Mouse (Mus musculus) heart, postnatal 14 days (tissue): ENCODE measurements around the gene Pla2g5. TPM values are rescaled to one million over a fixed set of nuclear protein-coding genes. Genes with fewer than 3 reads are reported as not detected.

ENCODE experiments used
- DNase-seq, 2 experiments: peaks; one replicate each; pipeline ENCODE4 v3.0.0; 2021 to 2022
- intact Hi-C: fragments of 180-260 bp; cut with DNase I; formaldehyde crosslinking; loops from one replicate; pipeline ENCODE4 v1.15.1; 2025
- total RNA-seq, 2 experiments: library from RNA; stranded (reverse); gene quantifications; 2 replicates each; pipeline ENCODE4 v1.2.3; 2021

Gene Pla2g5
- total RNA-seq, 2 experiments from 2014 or later = 22.4 to 30.4 TPM

DNA sequence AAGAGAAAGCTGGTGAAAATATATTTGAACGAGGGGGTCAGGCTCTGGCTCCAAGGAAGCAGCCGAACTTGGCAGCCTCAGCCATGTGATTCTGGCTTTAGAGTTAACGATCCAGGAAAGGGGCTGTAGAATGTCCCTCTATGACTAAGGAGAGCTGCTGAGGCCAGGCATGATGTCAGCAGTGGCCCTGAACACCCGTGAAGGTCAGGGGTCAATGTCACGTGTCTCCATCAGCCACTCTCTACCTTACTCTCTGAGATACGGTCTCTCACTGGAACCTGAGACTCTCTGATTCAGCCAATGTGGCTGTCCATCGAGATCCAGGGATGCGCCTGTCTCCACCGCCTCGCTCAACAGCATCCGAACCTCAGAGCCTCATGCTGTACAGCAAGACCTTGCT is 60.4 kb downstream of the Pla2g5 start:
- intact Hi-C loops = no loop called here
- DNase-seq = no peak

DNA sequence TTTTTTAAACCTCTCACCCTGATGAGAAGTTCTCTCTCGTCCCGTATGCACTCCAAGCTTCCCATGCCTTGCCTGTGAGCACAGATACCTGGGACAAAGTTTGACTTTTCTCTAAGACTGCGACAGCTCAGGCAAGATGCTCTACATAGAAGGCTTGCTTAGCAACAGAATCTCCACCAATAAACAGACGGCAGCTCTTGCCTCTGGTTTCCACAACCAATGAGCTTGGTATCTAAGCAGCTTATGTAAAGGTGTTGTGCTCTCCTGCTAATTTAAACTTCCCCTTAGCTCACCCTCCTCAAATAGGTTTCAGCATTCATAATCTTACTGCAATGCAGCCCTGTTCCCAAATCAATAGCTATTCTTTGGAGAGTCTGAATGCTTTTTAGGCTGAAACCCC is 61.7 kb downstream of the Pla2g5 start:
- intact Hi-C loops = no loop called here
- no peak for DNase-seq

DNA sequence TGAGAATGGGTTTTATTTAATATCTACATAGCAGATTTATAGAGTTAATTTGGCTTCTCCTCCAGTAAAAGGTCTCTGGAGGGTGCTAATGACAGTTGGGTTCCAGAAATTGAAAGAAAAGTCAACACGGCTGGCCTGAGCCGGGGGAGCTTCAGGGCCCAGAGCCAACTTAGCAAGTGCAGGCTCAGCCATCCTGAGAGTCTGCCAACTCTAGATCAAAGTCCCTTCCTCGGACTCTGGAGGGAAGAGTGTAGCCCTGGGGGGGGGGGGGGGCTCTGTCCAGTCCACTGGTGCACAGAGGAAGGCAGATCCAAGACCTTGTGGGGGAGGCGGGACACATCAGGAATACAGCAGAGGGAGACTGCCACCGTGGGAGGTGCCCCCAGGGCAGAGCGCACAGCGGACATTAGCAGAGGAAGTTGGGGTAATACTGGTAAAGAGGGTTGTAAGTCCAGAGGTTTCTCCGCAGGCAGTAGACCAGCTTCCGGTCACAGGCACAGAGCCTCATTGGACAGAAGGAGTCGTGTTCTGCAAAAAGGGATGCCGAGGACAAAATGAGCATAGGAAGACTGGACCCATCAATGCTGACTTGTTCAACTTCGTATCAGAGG is 63.0 kb downstream of the Pla2g5 start:
- peak in 1 of 2 experiments; percentile 29 for DNase-seq
- intact Hi-C loops = no loop called here

DNA sequence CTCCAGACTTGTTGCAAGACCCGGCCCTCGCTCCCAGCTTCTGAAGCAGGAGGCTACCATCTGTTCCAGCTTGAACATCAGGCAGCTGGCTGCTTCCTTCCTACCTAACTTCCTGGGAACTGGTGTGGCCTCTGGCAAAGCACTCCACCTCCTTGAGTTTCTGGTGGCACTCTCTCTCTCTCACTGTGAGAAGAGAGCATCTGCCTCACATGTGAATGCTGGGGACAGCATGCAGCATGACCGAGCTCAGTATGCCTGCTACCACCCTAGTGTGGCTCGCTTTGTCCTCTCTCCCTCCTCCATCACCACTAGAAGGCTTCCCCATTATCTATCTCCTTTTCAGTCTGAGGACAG is 66.1 kb downstream of the Pla2g5 start:
- intact Hi-C loops = no loop called here
- no peak for DNase-seq

DNA sequence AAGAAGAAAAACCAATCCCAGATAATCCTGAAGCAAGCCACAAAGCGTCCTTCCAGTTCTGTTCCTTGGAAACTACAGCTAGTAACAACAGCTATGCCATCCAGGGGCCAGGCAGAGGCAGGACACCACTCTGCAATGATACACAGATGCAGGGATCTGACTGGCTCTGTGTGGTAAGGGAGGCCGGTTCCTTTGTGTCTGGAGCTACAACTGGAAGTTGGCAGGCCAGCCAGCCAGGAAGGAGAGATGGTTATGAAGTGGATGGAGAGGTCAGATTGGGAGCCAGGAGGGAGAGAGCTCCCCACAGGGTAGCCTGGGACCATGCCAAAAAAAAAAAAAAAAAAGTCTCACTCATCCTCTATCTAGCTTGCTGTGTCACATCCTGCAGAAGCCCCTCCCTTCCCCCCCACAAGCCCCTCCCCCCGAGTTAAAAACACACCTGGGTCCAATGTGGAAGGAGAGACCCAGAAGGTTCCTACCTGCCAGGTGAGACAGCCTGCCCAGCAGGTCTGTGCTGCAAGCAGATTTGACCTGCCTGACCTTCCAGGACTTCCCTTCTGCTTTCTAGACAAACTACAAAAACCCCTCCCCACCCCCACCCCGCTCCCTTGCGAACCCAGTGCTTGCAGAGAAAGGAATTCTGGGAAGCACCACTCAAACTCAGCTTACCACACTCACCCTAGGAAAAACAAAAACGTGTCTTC is 66.6 kb downstream of the Pla2g5 start:
- no peak for DNase-seq
- intact Hi-C loops = no loop called here

DNA sequence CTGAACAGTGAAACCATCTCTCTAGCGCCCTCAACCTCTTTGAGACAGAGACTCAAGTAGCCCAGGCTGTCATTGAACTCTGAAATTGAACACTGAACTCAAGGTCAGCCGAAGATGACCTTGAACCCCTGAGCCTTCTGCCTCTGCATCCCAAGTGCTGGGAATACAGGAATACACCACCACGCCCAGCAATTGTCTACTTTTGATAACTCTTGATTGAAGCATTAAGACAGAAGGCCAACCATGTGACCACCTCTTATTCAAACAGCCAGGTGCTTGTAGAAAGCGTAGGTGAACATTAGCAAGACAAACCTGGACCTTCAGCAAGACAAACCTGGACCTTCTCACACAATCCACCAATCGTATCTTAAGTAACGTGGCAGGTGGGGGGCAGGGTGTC is 68.9 kb downstream of the Pla2g5 start:
- DNase-seq = no peak
- intact Hi-C loops = loop anchor here (2.0 kb wide), 1 partner anchor 86 kb away; no protein-coding TSS in a partner anchor

DNA sequence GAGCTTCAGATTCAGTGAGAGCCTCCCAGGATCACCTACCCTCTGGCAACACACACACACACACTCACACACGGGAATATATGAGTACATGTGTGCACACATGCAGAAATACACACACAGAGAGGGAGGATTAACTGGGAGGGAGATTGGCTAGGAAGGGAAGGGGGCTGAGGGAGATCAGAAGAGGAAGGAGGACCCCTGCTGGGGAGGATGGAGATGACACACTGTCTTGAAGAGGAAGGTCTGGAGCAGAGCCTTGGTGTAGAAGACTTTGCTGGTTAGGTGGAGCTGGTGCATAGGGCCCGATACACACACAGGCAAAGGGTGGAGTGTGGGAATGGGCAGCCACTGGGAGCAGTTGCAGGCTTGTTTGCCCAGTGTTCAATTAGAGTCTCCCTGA is 70.0 kb downstream of the Pla2g5 start:
- DNase-seq = peak; percentile 34 to 59
- intact Hi-C loops = loop anchor here (2.0 kb wide), 1 partner anchor 44 kb away; no protein-coding TSS in a partner anchor

DNA sequence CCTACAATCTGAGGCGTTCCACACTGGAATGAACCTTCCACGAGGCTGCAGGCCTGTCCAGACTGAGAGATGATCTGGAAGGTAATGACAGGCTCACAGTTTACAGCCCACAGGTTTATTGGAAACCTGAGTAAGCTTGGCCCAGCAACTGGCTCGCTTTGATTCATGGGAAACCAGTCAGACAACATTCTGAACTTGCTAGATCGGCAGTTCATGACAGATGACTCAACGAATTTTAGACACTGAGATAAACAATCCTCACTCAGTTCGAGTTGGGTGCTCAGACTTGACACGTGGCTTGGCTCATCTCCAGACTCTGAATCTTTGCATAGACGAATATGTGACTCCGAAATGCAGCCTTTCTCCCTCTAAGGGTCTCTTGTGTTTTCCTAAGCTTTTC is 70.7 kb downstream of the Pla2g5 start:
- DNase-seq = no peak
- intact Hi-C loops = loop anchor here (2.0 kb wide), 1 partner anchor 44 kb away; no protein-coding TSS in a partner anchor

DNA sequence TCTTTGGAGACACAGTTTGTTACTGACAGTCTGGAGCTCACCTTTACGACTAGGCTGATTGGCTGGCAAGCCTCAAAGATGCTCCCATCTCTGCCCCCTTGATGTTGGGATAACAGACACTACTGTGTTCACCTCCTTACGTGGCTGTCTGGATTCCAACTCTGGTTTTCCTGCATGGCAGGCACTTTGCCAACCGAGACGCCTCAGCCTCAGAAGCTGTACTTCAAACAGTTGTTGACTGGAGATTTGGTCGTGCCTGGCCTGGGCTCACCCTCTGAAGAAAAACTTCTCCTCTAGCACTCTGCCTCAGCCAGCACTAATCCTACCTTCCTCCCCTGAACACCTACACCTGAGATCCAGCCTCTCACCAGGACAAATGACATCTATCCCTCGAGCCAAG is 71.8 kb downstream of the Pla2g5 start:
- DNase-seq = no peak
- intact Hi-C loops = no loop called here

DNA sequence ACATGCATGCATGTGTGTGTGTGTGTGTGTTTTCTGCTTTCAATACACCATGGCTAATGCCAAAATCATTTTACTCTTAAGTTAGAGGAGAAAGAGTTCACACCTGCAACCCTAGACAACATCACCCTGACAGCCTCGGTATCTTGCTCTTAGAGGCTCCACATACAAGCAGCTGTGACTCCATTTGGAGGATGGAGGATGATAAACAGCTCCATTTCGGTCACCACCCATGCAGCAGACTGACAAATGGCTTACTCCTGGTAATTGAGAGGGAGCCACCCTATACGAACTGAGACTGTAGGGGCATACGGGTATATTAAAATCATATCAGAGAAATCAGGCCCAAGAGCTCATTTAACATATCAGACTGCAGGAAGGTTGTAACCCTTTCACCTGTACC is 74.9 kb downstream of the Pla2g5 start:
- DNase-seq = no peak

DNA sequence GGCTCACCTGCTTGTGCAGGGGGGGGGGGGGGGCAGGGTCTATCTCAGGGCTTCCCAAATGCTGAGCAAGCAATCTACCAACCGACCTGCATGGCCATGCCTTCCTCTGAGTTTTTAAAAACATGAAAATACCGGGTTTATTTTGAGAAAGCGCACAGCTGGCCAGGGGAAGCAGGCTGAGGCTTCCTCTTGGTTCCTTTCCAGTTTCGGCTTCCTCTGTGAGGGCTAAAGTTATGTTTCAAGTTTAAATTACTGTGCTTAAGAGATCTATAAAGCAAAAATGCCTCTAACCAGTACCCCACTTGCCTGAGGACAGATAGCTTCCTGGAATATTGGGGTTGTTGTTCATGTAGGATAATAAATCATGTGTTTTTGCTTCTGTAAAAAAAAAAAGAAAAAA is 77.1 kb downstream of the Pla2g5 start:
- intact Hi-C loops = no loop called here
- DNase-seq = peak in 1 of 2 experiments; percentile 26

More for the DNA sequence above, 74.9 kb downstream of the Pla2g5 start:
- intact Hi-C loops = no loop called here

DNA sequence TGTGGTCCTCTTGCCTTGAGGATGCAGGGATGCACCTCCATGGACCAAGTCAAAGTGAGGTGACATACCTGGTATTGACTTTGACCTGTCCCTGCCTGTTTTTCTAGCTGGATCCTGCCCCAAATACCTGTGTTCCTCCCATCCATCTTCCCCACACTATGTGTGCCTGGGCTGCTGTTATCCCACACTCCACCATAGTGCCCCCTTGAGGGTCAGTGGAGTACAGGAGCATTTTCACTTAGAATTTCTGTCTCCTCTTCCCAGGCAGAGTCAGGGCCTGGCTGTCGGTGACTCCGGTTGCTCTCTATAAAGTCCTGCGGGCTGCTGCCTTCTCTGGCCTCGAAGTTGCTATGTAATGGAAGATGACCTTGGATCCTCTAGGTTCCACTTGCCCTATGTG is 77.6 kb downstream of the Pla2g5 start:
- intact Hi-C loops = no loop called here
- no peak for DNase-seq

DNA sequence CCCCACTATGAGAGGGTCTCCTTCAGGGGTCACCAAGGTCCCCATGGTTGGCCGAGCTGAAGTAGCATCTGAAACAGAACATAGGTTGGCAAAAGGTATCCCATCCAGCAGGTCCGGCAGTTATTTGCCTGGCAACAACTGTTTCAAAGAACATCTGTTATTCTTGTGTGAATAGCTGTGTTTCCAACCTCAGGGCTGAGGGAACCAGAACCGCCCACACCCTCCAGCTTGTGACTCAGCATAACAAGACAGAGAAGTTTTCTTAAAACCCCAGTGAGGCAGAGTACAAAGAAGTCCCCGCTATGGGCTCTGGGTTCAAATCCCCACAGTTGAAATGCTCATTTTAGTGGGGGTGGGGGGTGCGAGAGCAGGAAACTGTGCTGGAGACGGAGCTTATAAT is 81.2 kb downstream of the Pla2g5 start:
- no peak for DNase-seq
- intact Hi-C loops = no loop called here

DNA sequence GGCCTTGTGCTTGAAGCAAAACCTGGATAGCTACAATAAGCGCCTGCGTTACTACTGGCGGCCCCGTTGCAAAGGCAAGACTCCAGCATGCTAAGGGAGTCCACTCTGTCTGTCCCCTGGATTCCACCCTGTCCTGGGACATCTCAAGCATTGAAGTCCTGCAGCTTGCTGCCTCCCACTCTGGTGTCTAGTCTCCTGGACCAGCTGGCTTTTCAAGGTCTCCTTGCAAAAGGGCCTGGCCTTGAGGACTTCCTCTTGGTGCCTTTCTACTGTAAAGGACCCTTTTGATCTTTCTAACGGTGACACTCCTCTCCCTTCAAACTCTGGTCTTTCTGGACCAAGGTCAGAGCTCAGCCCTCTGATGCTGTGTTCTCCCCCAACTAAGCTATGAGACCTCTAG is 83.0 kb downstream of the Pla2g5 start:
- intact Hi-C loops = no loop called here

DNA sequence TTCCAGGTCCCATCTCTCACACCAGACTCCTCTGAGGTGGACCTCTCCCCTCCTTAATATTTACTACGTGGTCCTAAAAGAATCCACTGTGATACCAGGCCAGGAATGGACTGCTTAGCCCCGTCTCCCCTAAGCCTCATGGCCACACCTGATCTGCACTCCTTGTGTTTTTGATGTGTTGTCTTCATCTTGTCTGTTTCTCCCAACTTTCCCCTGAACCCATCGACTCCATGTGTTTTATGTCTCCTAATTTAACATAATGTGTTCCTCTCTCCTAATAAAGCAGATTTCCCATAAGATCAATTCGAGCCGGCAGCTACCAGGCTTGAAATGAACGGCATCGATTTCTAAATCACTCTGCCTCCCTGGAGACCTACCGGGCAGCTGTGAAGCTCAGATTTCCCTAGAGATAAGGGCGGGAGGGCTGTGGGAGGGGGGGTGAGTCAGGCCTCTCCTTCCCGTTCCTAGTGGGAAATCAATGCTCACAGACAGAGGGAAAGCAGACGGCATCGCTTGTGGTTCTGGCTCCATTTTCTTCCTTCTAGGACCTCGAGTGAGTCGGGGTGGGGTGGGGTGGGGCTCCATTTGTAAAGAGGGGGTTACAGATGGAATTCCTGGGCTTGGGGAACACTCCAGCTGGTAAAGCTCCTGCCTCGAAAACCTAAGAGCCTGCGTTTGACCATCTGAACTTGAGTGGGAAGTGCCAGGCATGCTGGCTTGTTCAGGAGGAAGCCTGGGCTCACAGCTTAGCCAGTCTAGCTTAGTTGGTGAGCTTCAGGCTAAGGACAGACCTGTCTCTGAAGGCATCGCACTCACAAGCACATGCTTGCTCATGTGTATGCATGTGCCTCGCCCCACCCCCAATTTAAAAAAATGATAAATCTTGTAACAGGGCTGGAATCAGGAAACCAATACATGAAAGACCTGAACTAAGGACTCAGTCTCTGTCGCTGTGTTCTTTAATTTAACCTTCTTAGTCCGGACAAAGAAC is 85.6 kb downstream of the Pla2g5 start:
- no peak for DNase-seq
- intact Hi-C loops = no loop called here

More for the DNA sequence above, 83.0 kb downstream of the Pla2g5 start:
- DNase-seq = no peak

DNA sequence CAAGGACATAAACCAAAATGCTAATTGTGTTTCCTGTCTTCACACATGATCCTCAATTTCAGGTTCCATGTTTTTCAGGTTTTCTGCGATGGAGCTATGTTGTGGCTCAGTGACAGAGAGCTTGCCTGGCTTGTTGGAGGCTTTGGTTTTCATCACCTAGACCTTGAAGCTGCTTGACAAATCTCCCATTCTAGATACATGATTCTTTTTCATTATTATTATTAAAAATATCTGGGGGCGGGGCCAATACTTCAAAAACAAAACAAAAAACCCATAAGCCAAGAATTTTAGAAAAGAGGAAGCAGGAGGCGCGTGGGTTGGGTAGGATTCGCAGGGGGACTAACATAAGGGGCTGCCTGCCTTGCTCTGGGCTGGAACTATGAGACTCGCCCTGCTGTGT is 87.8 kb downstream of the Pla2g5 start, which contains the start of gene Pla2g2d:
Gene Pla2g2d, plus strand, starts transcription at position 301 of the 400 bp plus-strand sequence.
- no peak for DNase-seq
- intact Hi-C loops = no loop called here

DNA sequence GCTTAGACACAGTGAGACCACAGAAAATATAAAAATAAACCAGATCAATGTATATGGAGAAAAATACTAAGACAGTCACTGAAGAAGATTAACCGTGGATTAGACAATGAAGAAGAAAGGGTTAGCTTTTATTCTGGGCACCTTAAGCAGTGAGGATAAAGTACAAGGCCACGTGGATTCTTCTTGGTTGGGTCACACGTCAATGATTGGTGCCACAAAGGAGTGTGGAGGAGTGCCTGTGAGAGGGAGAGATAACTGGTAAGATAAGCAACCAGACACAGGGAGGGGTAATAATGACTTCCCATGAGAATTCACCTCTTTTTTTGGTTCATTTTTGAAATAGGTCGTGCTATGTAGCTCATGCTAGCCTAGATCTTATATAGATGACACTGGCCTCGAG is 90.9 kb downstream of the Pla2g5 start:
- intact Hi-C loops = no loop called here

DNA sequence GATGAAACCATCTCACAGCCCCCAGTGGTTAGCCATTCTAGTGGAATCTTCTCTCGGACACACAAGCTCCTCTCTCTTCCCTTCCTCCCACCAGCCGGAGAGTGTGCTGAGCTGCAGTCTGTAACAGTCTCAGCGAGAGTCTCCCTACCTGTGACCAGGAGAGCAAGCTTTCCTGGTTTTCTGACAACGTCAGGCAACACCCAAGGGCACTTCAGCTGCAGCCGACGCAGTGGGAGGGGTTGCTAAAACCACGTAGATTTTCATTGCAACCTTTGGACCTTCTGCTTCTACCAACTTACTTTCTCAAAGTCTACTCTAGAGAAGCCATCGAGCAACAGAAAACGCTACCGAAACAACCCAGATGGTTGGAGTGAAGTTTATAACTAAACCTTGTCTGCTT is 91.3 kb downstream of the Pla2g5 start:
- DNase-seq = no peak
- intact Hi-C loops = no loop called here

More for the DNA sequence above, 90.9 kb downstream of the Pla2g5 start:
- DNase-seq = no peak

DNA sequence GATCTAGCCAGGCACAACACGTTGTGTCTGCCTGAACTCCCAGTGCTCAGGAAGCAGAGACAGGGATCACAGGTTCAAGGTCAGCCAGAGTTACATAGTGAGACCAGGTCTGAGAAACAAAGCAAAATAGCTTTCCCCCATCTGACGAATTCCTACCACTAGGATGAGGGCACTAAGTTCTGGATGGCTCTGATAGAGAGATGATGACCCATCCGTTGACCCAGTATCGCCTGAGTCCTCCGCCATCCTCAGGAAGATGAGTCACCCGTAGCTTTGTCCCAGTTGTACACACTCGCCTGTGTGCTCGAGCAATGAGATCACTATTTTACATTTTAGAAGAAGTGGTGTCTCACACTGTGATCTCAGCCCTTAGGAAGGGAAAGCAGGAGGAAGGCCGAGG is 101.0 kb downstream of the Pla2g5 start:
- intact Hi-C loops = no loop called here
- DNase-seq = no peak

DNA sequence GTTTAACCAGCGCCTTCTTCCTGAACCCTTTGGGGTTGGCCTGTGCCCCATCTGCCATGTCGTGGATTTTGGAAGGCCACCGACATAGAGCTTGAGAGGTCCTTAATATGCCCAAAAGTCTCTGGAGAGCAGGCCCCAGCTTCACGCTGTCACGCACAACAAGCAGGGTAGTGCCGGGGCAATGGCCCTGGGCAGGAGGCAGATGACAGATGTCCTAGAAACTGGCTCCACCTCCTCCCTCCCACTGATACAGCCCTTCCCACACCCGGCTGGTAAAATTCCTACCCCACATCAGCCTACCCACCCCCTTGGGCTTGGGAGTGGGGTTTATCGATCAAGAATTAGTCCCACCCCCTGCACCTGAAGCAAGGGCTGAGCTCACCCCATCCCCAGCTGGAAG is 105.9 kb downstream of the Pla2g5 start, which contains the start of gene Pla2g2f:
Gene Pla2g2f, minus strand, starts transcription at position 211 of the 400 bp plus-strand sequence.
- no peak for DNase-seq

DNA sequence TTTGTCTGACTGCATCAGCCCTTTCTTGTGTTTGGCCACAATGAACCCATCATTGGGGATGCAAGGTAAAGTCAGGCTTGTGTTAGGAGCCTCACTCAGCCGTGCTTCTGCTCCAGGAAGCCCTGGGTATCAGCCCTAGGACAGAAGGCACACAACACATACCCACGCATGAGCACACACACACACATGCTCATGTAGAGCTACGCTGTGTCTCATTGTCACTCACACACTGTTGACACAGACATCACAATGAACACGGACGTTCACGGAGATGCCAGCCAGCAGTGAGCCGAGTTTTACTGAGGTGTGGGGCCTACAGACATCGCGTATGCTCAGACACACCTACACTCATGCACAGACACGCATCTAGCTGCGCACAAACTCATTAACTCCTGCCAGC is 107.3 kb downstream of the Pla2g5 start:
- DNase-seq = no peak
- intact Hi-C loops = no loop called here

More for the DNA sequence above, 105.9 kb downstream of the Pla2g5 start, which contains the start of gene Pla2g2f:
- intact Hi-C loops = no loop called here
